Mouse (Mus musculus) embryonic facial prominence, embryonic 14.5 days (tissue): ENCODE measurements around the gene Hsd3b6. TPM values are rescaled to one million over a fixed set of nuclear protein-coding genes. Genes with fewer than 3 reads are reported as not detected.
"Not testable (repeated sequence)": the region's sequence is repeated elsewhere in the genome, so short reads cannot be mapped to it uniquely, and the experiment has no call there.

ENCODE experiments used
- ATAC-seq: fragments of 200-750 bp; cut with Nextera tagmentation; 2 replicates; pipeline ENCODE4 v1.8.0; 2017; ENCODE audit warnings: low read depth, moderate number of reproducible peaks, moderate TSS enrichment
- DNase-seq: peaks from one replicate; pipeline ENCODE4 v3.0.0-alpha.2; 2015; ENCODE audit warnings: low spot score
- H3K27ac ChIP-seq: fragments of 300-500 bp; sonication (generic); replicated peaks from 2 replicates; pipeline ENCODE4 v1.5.1; 2014; ENCODE audit warnings: low read depth, mild to moderate bottlenecking, low read length, moderate library complexity
- H3K27me3 ChIP-seq: fragments of 300-500 bp; sonication (generic); replicated peaks from 2 replicates; pipeline ENCODE4 v1.6.1; 2014; ENCODE audit warnings: low read length; ENCODE audit not compliant: control insufficient read depth, insufficient read depth
- H3K36me3 ChIP-seq: fragments of 300-500 bp; sonication (generic); 2 replicates; pipeline ENCODE4 v1.6.1; 2014; ENCODE audit warnings: low read length, mixed read lengths; ENCODE audit not compliant: control insufficient read depth, insufficient read depth
- H3K4me1 ChIP-seq: fragments of 300-500 bp; sonication (generic); 2 replicates; pipeline ENCODE4 v1.6.1; 2014; ENCODE audit warnings: antibody characterized with exemption, low read length; ENCODE audit not compliant: control insufficient read depth, insufficient read depth
- H3K4me2 ChIP-seq: fragments of 300-500 bp; sonication (generic); 2 replicates; pipeline ENCODE4 v1.6.1; 2014; ENCODE audit warnings: low read depth, mild to moderate bottlenecking, low read length, moderate library complexity, mixed read lengths
- H3K4me3 ChIP-seq: fragments of 300-500 bp; sonication (generic); 2 replicates; pipeline ENCODE4 v1.5.1; 2014; ENCODE audit warnings: low read depth, mild to moderate bottlenecking, low read length
- H3K9ac ChIP-seq: fragments of 300-500 bp; sonication (generic); 2 replicates; pipeline ENCODE4 v1.6.1; 2014; ENCODE audit warnings: low read depth, mild to moderate bottlenecking, low read length, moderate library complexity, mixed read lengths
- H3K9me3 ChIP-seq: fragments of 300-500 bp; sonication (generic); 2 replicates; pipeline ENCODE4 v1.6.1; 2016; ENCODE audit warnings: low read length; ENCODE audit not compliant: control insufficient read depth
- WGBS: fragments of 180-500 bp; shearing (Covaris S2); extraction: QIAGEN DNeasy Blood & Tissue Kit; methylation state at CpG from one replicate; pipeline ENCODE4 v1.1.7; 2014; 5-methylcytosine and 5-hydroxymethylcytosine counted together
- polyA plus RNA-seq: library from polyadenylated mRNA; unstranded; fragments of >200 nt; fragmentation: Nextera tagmentation; extraction: Ambion mirVana; gene quantifications from 2 replicates; pipeline ENCODE4 v1.2.1, GENCODE M21; 2014

Gene Hsd3b6
- polyA plus RNA-seq, 1 experiment from 2014 or later, result 1.3 TPM

DNA sequence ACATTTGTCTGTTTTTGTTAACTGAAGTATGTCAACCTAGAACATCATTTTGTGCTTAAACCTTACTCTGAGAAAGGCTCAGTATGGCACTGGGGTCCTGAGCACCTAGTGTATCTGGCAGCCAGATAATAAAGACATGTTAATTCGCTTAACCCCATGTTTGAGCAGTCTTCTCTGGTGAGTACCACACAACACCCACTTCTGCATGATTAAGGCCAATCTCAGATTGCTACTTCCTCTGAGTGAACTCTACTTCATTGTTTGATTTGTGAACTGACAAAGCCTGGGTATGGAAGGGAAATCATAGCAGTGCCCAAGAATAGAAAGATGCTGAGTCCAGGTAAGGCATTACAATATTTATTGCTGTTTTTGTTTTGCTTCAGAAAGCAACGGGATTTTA, 37.6 kb upstream of the Hsd3b6 start:
- Histone ChIP-seq H3K4me3 (no peak overlapping the region), H3K4me1 (no peaks in the 10 kb centered on the region), H3K27me3 (no peaks in the 10 kb centered on the region), H3K9me3 (no peaks in the 10 kb centered on the region), H3K27ac (no peak overlapping the region), H3K36me3 (no peaks in the 10 kb centered on the region), H3K9ac (no peak overlapping the region), H3K4me2 (no peak overlapping the region)
- DNase-seq (no peak), ATAC-seq (no peak)
- WGBS, result 81% methylated on average over 2 of the region's 2 CpGs

DNA sequence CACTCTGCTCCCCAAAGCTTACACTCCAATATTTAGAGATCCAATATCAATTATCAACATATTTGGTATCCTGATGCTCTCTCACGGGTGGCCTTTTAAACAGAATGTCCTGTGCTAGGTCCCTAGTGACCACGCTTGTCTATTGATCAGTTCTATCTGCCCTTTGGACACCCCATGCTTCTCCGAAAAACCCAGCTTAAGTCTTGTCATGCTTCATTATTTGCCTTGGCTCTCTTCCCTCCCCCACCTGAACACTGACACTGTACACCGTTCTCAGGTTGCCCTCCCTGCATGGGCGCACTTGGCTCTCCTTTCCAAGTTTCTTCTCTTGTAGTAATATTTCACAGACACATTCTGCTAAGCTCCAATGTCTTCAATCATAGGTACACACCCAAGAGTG, 36.0 kb upstream of the Hsd3b6 start:
- no peaks in the 10 kb centered on the region for H3K4me1 ChIP-seq
- H3K27ac ChIP-seq, result no peak overlapping the region
- no peak for ATAC-seq
- H3K4me3 ChIP-seq, result no peak overlapping the region
- 75% methylated on average over 5 of the region's 5 CpGs for WGBS
- H3K9ac ChIP-seq, result no peak overlapping the region
- DNase-seq, result no peak
- no peaks in the 10 kb centered on the region for H3K36me3 ChIP-seq
- H3K4me2 ChIP-seq, result no peak overlapping the region
- H3K27me3 ChIP-seq, result no peaks in the 10 kb centered on the region
- H3K9me3 ChIP-seq, result no peaks in the 10 kb centered on the region

DNA sequence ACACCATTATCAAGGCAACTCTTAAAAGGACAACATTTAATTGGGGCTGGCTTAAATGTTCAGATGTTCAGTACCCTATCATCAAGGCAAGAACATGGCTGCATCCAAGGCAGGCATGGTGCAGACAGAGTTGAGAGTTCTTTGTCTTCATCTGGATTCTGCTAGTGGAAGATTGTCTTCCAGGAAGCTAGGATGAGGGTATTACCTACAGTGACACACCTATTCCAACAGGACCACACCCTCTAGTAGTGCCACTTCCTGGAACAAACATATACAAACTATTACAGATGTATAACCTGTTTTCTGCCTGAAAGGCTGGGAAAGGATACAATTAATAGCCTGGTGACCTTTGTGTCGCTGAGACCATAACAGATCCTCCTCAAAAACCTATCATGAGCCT, 34.7 kb upstream of the Hsd3b6 start:
- Histone ChIP-seq H3K27me3 (no peaks in the 10 kb centered on the region), H3K36me3 (no peaks in the 10 kb centered on the region), H3K4me2 (no peak overlapping the region), H3K4me1 (no peaks in the 10 kb centered on the region), H3K9ac (no peak overlapping the region), H3K9me3 (no peaks in the 10 kb centered on the region), H3K27ac (no peak overlapping the region), H3K4me3 (no peak overlapping the region)
- ATAC-seq, result no peak
- 80% methylated on average over 1 of the region's 1 CpGs for whole genome bisulfite sequencing
- no peak for DNase-seq

DNA sequence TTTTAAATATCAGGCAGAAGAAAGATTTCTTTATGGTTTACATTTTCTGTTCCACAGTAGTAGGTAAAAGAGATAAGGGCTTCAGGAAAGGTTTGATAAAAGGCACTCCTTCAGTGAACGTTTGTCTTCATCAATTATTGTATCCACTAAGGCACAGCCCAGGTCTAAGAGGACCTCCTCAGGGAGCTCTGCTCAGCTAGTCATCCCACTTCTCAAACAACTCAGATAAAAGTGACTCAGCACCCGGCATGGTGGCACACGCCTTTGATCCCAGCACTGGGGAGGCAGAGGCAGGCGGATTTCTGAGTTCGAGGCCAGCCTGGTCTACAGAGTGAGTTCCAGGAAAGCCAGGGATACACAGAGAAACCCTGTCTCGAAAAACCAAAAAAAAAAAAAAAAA, 1.6 kb downstream of the Hsd3b6 start:
- 84% methylated on average over 6 of the region's 6 CpGs for WGBS
- H3K4me3 ChIP-seq, H3K36me3 ChIP-seq, H3K4me2 ChIP-seq, ATAC-seq, DNase-seq, H3K27ac ChIP-seq, H3K9ac ChIP-seq, H3K4me1 ChIP-seq, H3K27me3 ChIP-seq, H3K9me3 ChIP-seq: not testable (repeated sequence)

DNA sequence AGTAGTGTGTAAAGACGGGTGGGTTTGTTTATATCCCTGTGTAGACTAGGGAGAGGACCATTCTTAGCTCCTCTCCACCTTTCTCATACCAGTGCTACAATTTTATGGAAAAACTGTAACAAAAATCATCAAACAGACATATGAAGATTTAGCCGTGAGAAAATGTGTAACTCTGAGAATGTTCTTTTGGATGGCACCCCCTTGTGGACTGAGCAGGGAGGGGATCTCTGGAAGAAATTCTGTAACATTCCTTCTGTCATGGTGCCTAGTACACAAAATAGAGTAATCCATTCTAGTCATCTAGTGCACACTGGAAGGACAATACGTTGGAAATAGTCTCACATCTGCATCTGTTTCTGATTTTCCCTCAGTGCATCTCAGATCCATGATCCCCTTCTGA, 9.2 kb downstream of the Hsd3b6 start:
- not testable (repeated sequence) for H3K9ac ChIP-seq, H3K36me3 ChIP-seq, DNase-seq, H3K27me3 ChIP-seq, H3K27ac ChIP-seq, H3K4me3 ChIP-seq, H3K4me1 ChIP-seq, ATAC-seq, H3K4me2 ChIP-seq, H3K9me3 ChIP-seq
- WGBS, result 51% methylated on average over 3 of the region's 3 CpGs

DNA sequence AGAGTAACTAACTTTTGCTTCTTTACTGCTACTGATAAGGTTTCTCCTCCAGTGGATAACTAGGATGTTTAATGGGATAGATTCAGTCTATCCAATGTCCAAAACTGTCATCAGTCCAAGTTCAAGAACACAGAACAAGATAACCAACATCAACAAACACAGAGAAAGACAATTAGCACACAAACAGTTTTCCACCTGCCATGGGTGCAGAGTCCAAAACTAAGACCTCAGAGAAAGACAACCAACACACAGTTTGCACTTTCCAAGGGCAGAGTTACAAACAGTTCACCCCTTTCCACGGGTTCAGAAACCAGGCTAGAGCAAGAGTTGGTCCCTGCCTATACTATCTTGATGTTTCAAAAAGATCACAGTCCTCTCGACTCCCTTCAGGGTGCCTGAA, 27.7 kb downstream of the Hsd3b6 start:
- DNase-seq, result no peak
- H3K27me3 ChIP-seq, result no peaks in the 10 kb centered on the region
- no peaks in the 10 kb centered on the region for H3K36me3 ChIP-seq
- H3K4me1 ChIP-seq, result no peaks in the 10 kb centered on the region
- H3K4me3 ChIP-seq, result no peak overlapping the region
- H3K27ac ChIP-seq, result no peak overlapping the region
- 67% methylated on average over 2 of the region's 2 CpGs for WGBS
- no peak overlapping the region for H3K9ac ChIP-seq
- ATAC-seq, result no peak
- no peaks in the 10 kb centered on the region for H3K9me3 ChIP-seq
- H3K4me2 ChIP-seq, result no peak overlapping the region

DNA sequence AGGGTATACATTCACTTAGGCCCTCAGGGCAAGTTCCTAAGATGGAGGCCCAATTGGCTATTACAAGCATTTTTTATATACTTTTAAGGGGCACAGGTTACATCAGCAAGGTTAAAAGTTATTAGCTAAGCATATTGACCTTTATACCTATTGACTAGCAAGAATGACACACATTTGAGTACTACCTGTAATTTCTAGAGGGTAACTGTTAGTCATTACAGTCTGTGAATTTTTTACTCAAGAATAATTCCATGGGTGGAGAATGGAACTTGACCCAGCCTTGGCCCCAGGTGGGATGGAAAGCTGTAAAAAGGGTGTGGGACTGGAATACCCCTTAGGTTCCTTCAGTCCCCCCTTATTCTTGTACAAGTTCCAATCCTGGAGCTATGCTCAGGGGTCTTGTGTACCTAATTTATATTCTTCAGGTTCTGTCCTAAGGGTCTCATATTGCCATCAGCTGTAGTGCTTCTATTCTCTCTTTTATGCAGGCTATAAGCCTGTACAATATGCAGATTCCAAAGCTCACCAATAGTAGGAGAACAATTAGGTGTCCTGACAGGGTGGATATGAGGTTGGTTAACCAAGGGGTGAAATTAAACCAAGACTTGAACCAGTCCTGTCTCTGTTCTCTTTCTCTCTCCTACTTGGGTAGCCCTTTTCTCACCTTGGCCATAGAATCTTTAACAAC, 31.9 kb downstream of the Hsd3b6 start:
- Histone ChIP-seq H3K27me3 (no peaks in the 10 kb centered on the region), H3K9me3 (no peaks in the 10 kb centered on the region), H3K27ac (no peak overlapping the region), H3K36me3 (no peaks in the 10 kb centered on the region), H3K4me3 (no peak overlapping the region), H3K4me1 (no peaks in the 10 kb centered on the region), H3K9ac (no peak overlapping the region), H3K4me2 (no peak overlapping the region)
- ATAC-seq, result no peak
- DNase-seq, result no peak

DNA sequence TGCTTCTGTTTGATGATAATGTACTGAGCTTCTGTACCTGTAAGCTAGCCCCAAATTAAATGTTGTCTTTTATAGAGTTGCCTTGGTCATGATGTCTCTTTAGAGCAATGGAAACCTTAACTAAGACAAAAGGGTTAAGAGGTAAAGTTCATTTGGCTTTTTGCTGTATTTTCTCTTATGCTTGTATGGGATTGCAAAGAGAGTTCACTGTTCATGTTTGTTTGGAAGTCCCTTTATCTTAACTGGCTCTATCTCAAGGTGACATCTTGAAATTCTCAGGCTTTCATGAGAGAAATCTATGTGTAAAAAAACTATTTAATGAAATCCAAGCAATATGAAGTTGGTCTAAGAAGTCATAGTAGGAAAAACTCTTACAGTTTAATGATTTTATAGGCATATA, 33.3 kb downstream of the Hsd3b6 start:
- Histone ChIP-seq H3K9me3 (no peaks in the 10 kb centered on the region), H3K4me3 (no peak overlapping the region), H3K9ac (no peak overlapping the region), H3K27ac (no peak overlapping the region), H3K4me2 (no peak overlapping the region), H3K27me3 (no peaks in the 10 kb centered on the region), H3K36me3 (no peaks in the 10 kb centered on the region), H3K4me1 (no peaks in the 10 kb centered on the region)
- ATAC-seq, result no peak
- no peak for DNase-seq

DNA sequence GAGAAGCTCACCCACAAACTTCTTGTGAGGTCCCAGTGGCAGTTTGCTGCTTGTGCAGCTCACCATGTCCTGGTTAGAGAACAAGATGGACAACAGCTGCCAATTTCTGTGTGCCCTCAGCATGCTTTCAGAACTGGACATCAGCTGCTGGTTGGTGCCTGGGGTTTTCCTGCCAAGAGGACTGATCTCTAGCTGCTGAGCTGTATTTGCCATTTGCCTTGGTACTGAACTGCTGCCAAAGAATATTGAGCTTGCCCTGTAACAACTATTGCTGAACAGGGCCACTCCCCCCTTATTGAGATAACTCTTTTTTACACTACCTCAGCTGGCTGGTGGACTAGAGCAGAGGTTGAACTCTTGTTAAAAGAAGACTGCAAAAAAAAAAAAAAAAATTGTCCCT, 50.1 kb downstream of the Hsd3b6 start:
- Histone ChIP-seq H3K9ac (no peak overlapping the region), H3K27me3 (no peaks in the 10 kb centered on the region), H3K36me3 (no peaks in the 10 kb centered on the region), H3K9me3 (no peaks in the 10 kb centered on the region), H3K4me2 (no peak overlapping the region), H3K4me3 (no peak overlapping the region), H3K4me1 (no peaks in the 10 kb centered on the region), H3K27ac (no peak overlapping the region)
- ATAC-seq, result no peak
- DNase-seq, result no peak
